Mouse (Mus musculus) thymus, adult 2 months (tissue): ENCODE results near the gene Mslnl.

ENCODE experiments used
- CTCF ChIP-seq: fragments of 200-500 bp; IDR thresholded peaks from 2 replicates; pipeline ENCODE4 v1.5.1; 2012; ENCODE audit warnings: mild to moderate bottlenecking, control low read depth, low read length, moderate library complexity, borderline replicate concordance; ENCODE audit not compliant: control insufficient read depth, poor library complexity, insufficient read depth; ENCODE audit errors: extremely low read depth
- POLR2A ChIP-seq: fragments of 200-500 bp; IDR thresholded peaks from 2 replicates; pipeline ENCODE4 v1.6.1; 2012; ENCODE audit warnings: mild to moderate bottlenecking, low read length, control low read depth, moderate library complexity; ENCODE audit not compliant: control insufficient read depth, poor library complexity, insufficient read depth; ENCODE audit errors: extremely low read depth

DNA sequence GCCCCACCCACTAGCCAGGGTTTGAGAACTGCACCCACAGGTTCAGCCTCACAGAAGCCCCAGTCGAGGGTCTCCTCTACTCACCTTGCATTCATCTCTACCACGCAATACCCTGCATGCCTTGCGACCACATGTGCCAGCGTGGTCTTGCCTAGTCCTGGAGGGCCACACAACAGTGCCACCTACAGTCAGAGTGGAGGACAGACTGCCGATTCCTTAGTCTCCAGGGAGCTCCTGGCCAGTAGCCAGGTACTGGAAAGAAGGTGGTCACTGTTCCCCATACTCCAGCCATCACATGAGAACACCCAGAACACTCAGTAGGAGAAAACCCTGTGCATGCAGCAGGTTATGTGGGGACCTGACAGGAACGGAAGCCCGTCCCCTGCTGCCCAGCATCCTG, 11.9 kb upstream of the Mslnl start:
- TF ChIP-seq CTCF (no peak), POLR2A (no peak)
